Mouse (Mus musculus): ENCODE data around the gene Hcn2.

The Hcn2 gene

GRCm38 (mm10) chr10:79707162-79707561 lies 9.3 kb upstream of the Hcn2 start:
- DNase-seq (ENCODE audit: extremely low read depth, low read depth, low spot score), result no peak

DNA sequence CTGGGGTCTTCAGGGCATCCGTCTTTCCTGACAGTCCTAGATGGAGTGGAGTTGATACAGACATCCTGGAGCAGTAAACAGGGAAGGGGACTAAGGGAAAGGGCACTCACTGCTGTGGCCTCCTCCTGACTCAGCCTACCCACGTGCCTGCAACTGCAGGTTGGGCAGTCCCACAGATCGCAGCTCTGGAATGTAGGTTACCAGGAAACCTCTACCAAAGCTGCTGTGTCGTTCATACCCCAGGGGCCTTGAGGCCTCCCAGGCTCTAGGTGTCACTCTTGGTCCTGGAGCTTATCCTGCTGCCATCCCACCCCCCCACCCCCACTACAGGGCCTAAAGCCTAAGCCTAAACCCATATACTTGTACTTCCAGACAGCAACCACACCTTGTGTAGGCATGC lies 8.7 kb upstream of the Hcn2 start:
- no peak for DNase-seq (ENCODE audit: extremely low read depth, low read depth, low spot score)

DNA sequence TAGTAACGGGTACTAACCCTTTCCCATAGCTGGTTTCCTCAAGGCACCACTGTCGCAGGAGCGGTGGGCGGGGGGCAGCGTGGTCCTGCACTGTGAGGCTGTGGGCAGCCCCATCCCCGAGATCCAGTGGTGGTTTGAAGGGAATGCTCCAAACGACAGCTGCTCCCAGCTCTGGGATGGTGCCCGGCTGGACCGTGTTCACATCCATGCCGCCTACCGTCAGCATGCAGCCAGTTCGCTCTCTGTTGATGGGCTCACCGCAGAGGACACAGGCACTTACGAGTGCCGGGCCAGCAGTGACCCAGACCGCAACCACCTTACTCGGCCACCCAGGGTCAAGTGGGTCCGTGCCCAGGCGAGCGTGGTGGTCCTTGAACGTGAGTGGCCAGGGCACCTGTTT lies 7.8 kb upstream of the Hcn2 start:
- no peak for DNase-seq (ENCODE audit: extremely low read depth, low read depth, low spot score)

DNA sequence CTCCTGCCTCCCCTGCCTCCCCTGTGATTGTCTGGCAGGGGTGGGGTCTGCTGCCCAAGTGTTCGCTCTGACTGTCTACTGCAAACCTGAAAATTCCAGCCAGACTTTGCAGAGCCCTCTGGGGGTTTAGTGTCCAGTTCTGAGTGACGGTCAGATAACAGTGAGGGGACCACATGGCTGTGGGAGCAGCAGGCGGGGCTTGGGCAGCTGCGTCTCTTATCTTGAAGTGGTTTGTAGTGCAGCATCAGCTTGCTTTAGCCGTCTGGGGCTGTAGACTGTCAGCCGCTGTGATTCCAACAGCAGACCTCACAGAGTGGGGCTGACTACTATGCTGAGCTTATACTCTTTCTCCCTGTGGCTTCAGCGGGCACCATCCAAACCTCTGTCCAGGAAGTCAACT lies 7.1 kb upstream of the Hcn2 start:
- DNase-seq (ENCODE audit: extremely low read depth, low read depth, low spot score), result no peak

DNA sequence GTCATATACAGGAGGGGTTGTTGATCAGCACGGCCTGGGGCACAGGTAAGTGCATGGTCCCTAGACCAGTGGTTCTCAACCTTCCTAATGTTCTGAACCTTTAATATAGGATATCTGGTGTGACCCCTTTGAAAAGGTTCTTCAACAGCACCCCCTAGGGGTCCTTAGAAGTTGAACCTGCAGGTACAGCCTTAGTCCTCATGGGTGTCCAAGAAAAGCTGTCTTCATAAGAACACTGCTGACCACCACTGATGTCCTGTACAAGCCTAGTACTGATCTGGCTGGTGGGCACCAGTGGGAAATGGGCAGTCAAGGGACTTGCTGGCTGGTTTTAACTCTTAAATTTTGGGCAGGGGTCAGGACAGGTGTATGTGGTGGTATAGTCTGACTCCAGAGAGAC lies 4.4 kb upstream of the Hcn2 start:
- DNase-seq (ENCODE audit: extremely low read depth, low read depth, low spot score), result no peak

- DNase-seq (ENCODE audit: extremely low read depth, low read depth, low spot score), result no peak
These were observed 3.8 kb upstream of the Hcn2 start for GRCm38 (mm10) chr10:79712499-79713126.

GRCm38 (mm10) chr10:79713163-79713562 lies 3.3 kb upstream of the Hcn2 start:
- DNase-seq (ENCODE audit: extremely low read depth, low read depth, low spot score), result no peak

- DNase-seq (ENCODE audit: extremely low read depth, low read depth, low spot score), result no peak
These were observed 1.4 kb upstream of the Hcn2 start for GRCm38 (mm10) chr10:79714996-79715395.

GRCm38 (mm10) chr10:79716988-79717355 lies 538 bp downstream of the Hcn2 start:
- DNase-seq (ENCODE audit: extremely low read depth, low read depth, low spot score), result no peak

GRCm38 (mm10) chr10:79717640-79718357 lies 1.4 kb downstream of the Hcn2 start:
- DNase-seq (ENCODE audit: extremely low read depth, low read depth, low spot score), result no peak

DNA sequence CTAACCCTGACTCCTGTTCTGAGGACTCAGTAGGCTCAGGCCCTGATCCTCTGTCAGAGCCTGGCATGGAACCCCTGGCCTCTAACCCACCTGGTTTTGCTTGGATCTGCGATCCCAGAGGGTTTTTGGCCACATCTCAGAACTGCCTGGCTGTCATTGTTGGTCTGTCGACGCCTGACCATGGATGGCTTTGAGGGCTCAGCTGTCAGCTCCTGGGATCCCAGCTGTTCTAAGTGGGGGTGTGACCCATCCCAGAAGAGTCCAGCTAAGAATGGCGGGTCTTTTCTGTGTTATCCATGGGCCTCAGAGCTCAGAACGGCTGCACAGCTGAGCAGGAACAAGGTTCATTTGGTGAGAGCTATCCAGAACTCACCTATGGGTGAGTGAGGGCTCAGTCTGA lies 4.7 kb downstream of the Hcn2 start:
- DNase-seq (ENCODE audit: extremely low read depth, low read depth, low spot score), result no peak

DNA sequence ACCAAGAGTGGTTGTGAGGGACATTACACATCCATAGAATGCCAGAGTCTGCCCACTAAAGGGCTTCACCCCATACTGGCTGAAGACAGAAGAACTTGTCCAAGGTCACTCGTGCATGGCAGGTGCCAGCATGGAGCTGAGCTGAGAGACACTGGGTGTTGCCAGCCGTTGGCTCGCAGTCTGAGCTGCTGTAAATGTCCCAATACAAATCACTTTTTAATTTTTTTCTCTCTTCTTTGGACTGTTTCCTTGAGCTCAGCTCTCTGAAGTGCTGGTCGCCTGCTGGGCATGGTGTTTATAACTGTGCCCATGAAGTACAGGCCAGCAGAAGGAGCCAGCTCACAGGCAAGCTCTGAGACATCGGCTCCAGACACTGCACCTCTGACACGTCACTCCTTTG lies 6.6 kb downstream of the Hcn2 start:
- no peak for DNase-seq (ENCODE audit: extremely low read depth, low read depth, low spot score)

- DNase-seq (ENCODE audit: extremely low read depth, low read depth, low spot score), result no peak
These were observed 7.3 kb downstream of the Hcn2 start for GRCm38 (mm10) chr10:79723692-79724091.

- no peak for DNase-seq (ENCODE audit: extremely low read depth, low read depth, low spot score)
These were observed 9.7 kb downstream of the Hcn2 start for GRCm38 (mm10) chr10:79726090-79726489.

- DNase-seq (ENCODE audit: extremely low read depth, low read depth, low spot score), result no peak
These were observed 12.2 kb downstream of the Hcn2 start for GRCm38 (mm10) chr10:79728323-79729249.

DNA sequence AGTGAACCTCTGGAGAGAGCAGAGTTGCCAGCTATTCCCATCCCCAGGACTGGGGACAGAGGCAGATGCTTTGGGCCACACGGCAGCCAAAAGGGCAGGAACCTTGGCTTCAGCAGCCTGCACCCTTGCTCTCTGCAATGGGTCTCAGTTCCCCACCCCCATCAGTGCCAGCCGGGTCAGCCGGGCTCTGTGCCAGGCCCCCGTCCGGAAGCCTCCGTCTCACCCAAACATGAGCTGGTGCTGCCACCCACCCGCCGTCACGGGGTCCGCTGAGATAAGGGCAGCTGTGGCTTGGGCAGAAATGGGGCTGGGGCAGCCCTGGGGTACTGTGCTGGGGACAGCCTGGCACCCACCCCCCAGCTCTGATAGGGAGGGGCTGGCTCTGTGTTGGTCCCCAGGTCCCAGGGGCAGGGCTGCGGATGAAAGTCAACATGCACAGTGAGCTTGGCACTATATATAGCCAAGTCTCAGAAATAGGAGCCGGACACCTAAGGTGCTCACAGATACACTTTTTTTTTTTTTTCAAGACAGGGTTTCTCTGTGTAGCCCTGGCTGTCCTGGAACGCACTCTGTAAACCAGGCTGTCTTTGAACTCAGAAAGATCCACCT lies 13.0 kb downstream of the Hcn2 start:
- no peak for DNase-seq (ENCODE audit: extremely low read depth, low read depth, low spot score)

DNA sequence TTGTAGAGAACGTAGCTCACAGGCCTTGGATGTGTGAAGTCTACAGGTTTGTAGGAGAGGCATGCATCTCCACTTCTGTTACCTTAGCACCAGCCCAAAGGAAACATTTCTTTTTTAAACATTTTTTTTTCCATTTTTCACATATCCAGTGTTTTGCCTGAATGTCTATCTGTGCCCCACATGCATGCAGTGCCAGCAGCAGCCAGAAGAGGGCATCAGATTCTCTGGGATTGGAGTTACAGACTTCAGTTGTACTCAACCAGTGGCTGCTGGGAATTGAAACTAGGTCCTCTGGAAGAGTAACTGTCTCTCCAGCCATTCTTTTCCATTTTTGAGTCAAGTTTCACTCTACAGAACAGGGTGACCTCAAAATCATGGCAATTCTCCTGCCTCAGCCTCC lies 16.1 kb downstream of the Hcn2 start:
- DNase-seq (ENCODE audit: extremely low read depth, low read depth, low spot score), result no peak

GRCm38 (mm10) chr10:79733847-79734246 lies 17.4 kb downstream of the Hcn2 start:
- DNase-seq (ENCODE audit: extremely low read depth, low read depth, low spot score), result no peak

DNA sequence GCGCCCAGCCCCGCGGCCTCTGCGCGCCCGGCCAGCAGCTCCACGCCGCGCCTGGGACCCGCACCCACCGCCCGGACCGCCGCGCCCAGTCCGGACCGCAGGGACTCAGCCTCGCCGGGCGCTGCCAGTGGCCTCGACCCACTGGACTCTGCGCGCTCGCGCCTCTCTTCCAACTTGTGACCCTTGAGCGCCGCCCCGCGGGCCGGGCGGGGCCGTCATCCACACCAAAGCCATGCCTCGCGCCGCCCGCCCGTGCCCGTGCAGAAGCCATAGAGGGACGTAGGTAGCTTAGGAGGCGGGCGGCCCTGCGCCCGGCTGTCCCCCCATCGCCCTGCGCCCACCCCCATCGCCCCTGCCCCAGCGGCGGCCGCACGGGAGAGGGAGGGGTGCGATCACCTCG lies 18.9 kb downstream of the Hcn2 start:
- no peak for DNase-seq (ENCODE audit: extremely low read depth, low read depth, low spot score)

GRCm38 (mm10) chr10:79736706-79737105 lies 20.3 kb downstream of the Hcn2 start:
- DNase-seq (ENCODE audit: extremely low read depth, low read depth, low spot score), result no peak

- DNase-seq (ENCODE audit: extremely low read depth, low read depth, low spot score), result no peak
These were observed 21.8 kb downstream of the Hcn2 start for GRCm38 (mm10) chr10:79738259-79738658.

Data from fat pad, adult 2 months (tissue).